Mouse (Mus musculus) limb, embryonic 11.5 days (tissue): ENCODE results near the gene Osm. TPM values are rescaled to one million over a fixed set of nuclear protein-coding genes. Genes with fewer than 3 reads are reported as not detected.

Experiments used
- ATAC-seq: fragments of 200-750 bp; cut with Nextera tagmentation; 2 replicates; pipeline ENCODE4 v1.8.0; 2017; ENCODE audit warnings: low read depth; ENCODE audit not compliant: insufficient number of reproducible peaks, low FRiP score, low TSS enrichment
- DNase-seq: peaks from one replicate; pipeline ENCODE4 v3.0.0-alpha.2; 2015; ENCODE audit warnings: low spot score
- H3K27ac ChIP-seq: fragments of 300-500 bp; sonication (generic); replicated peaks from 2 replicates; pipeline ENCODE4 v1.5.1; 2014; ENCODE audit warnings: low read depth, mild to moderate bottlenecking, low read length
- H3K27me3 ChIP-seq: fragments of 300-500 bp; sonication (generic); 2 replicates; pipeline ENCODE4 v1.6.1; 2014; ENCODE audit warnings: mild to moderate bottlenecking, low read length, mixed read lengths; ENCODE audit not compliant: control insufficient read depth, insufficient read depth
- H3K36me3 ChIP-seq: fragments of 300-500 bp; sonication (generic); 2 replicates; pipeline ENCODE4 v1.6.1; 2014; ENCODE audit warnings: mild to moderate bottlenecking, low read length, moderate library complexity, mixed read lengths; ENCODE audit not compliant: control insufficient read depth, insufficient read depth
- H3K4me1 ChIP-seq: fragments of 300-500 bp; sonication (generic); 2 replicates; pipeline ENCODE4 v1.6.1; 2014; ENCODE audit warnings: low read length, mixed read lengths; ENCODE audit not compliant: control insufficient read depth, insufficient read depth
- H3K4me2 ChIP-seq: fragments of 300-500 bp; sonication (generic); 2 replicates; pipeline ENCODE4 v1.6.1; 2014; ENCODE audit warnings: low read depth, mild to moderate bottlenecking, moderate library complexity; ENCODE audit not compliant: severe bottlenecking
- H3K4me3 ChIP-seq: fragments of 300-500 bp; sonication (generic); 2 replicates; pipeline ENCODE4 v1.5.1; 2014; ENCODE audit warnings: low read depth, low read length
- H3K9ac ChIP-seq: fragments of 300-500 bp; sonication (generic); 2 replicates; pipeline ENCODE4 v1.6.1; 2014; ENCODE audit warnings: mild to moderate bottlenecking, low read length
- H3K9me3 ChIP-seq: fragments of 300-500 bp; sonication (generic); 2 replicates; pipeline ENCODE4 v1.6.1; 2016; ENCODE audit warnings: low read length; ENCODE audit not compliant: control insufficient read depth
- WGBS: fragments of 180-500 bp; shearing (Covaris S2); extraction: QIAGEN DNeasy Blood & Tissue Kit; methylation state at CpG from one replicate; pipeline ENCODE4 v1.1.7; 2014; 5-methylcytosine and 5-hydroxymethylcytosine counted together
- polyA plus RNA-seq: library from polyadenylated mRNA; unstranded; fragments of >200 nt; fragmentation: Nextera tagmentation; extraction: Ambion mirVana; gene quantifications from 2 replicates; pipeline ENCODE4 v1.2.1, GENCODE M21; 2014

The Osm gene
- not detected in 2 replicates for polyA plus RNA-seq

DNA sequence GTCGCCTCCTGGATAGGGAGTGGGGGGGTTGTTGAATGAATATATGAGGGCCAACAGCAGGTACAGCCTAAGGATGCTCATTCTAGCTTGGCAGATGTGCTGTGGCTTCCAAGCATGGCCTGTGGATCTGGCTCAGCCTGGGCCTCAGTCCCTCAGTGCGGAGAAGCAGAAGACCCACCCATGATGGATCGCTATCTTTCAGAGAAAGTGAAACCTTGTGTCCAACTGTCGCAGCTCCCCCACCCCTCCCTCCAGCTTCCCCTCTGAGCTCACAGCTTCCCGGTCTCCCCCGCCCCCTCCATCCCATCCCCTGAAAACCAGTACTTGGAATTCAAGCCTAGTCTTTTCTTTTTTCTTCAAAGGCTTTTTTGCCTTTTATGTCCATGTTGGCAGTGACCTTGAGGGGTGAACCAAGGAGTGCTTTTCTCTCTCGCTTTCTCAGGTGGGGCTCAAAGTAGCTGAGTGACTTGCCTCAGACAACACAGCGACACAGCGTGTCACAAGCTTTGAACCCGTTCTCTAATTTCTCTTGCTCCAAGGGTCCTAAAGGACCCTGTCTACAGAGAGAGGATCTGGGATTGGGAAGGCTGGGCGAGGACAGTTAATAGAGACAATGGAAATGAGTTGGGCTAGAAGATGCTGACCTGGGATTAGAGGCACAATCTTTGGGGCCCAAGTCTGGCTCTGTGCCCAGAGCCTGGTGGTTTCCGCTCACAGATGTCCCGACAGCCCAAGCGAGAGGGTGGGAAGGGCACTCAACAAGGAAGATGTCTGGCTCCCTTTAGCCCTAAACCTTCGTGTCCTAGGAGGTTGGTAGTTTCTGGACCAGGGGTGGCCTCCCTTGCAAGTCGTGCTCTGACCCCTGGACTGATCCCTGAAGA is at the start of gene Osm:
Osm (plus strand) TSS at position 756 of the 881 bp plus-strand sequence.
- Histone ChIP-seq H3K9ac (no peak within 1 kb of the TSS), H3K9me3 (no peaks in the 10 kb centered on the region), H3K4me1 (no peaks in the 10 kb centered on the region), H3K36me3 (no peaks in the 10 kb centered on the region), H3K27me3 (no peaks in the 10 kb centered on the region), H3K4me3 (no peak within 1 kb of the TSS), H3K4me2 (no peak within 1 kb of the TSS), H3K27ac (no peak within 1 kb of the TSS)
- ATAC-seq (no peak), DNase-seq (no peak)
- 75% methylated on average over 16 of the region's 16 CpGs for WGBS

DNA sequence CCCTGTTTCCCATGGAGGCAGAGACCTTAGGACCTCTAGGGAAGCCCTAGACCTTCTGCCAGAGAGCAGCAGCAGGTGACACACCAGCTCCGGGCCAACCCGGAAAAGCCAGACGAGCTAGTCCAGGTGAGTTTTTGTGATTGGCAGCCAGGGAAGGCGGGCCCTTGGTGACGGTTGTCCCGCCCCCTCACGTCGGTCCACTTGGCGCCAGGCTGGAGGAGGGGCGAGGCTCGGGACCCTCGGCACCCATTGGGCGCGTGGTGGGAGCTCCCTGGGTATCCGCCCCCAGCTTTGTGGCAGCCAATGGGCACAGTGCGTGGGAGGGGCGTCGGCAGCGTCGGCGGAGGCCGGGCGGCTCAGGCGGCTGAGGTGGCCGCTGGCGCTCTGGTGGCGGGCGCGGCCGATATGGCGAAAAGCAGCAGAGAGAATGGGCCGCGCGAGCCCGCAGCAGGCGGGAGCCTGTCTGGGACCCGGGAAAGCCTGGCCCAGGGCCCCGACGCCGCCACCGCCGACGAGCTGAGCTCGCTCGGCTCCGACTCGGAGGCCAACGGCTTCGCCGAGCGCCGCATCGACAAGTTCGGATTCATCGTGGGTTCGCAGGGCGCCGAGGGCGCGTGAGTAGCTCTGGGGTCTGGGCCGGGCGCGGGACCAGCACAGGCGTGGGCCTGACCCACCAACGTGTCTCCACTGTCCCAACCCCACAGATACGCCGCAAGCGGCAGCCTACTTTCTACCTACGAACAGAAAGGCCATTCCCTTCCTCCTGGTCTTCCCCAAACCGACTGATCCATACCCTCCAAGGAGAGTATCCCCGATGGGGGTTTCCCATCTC is 49.5 kb upstream of the Osm start, which contains the start of gene Tbc1d10a:
Tbc1d10a (plus strand) TSS at position 304 of the 832 bp plus-strand sequence.
- peak; percentile 97 for DNase-seq
- Histone ChIP-seq H3K27ac (no peak within 1 kb of the TSS), H3K36me3 (peaks cover 3% of the 10 kb centered on the region), H3K9me3 (no peaks in the 10 kb centered on the region), H3K9ac (peak within 1 kb of the TSS; percentile 86), H3K27me3 (no peaks in the 10 kb centered on the region), H3K4me1 (peaks cover 8% of the 10 kb centered on the region; the same call in 1 of the 2 replicates), H3K4me3 (peak within 1 kb of the TSS; percentile 83), H3K4me2 (peak within 1 kb of the TSS; percentile 92)
- ATAC-seq, result peak; percentile 99
- under 1% methylated on average over 68 of the region's 71 CpGs for WGBS

DNA sequence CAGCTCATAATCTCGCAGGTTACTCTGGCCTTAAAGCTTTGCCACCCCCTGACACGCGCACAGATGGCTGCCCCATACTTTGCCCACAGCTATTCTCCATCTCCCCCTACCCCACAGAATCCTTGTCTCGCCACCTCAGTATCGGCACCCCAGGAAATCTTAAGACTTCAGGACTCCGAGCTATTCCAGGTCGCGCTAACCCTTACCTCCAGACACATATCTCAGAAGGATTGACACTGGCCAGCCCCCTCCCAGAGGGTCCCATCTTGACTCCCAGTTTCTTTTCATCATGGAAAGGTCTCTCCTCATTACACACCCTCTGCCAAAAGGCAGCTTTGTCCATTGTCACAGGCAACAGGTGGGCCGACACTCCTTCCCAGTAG is 48.9 kb upstream of the Osm start:
- Histone ChIP-seq H3K27me3 (0 out of 2 replicates have a peak, but pooled peaks cover 2% of the 10 kb centered on the region), H3K4me1 (peaks cover 8% of the 10 kb centered on the region; the same call in 1 of the 2 replicates), H3K27ac (no peak overlapping the region), H3K4me2 (peak overlapping the region; percentile 92), H3K9ac (peak overlapping the region; percentile 86), H3K9me3 (no peaks in the 10 kb centered on the region), H3K36me3 (no peaks in the 10 kb centered on the region), H3K4me3 (peak overlapping the region; percentile 83)
- no peak for DNase-seq
- WGBS, result 12% methylated on average over 9 of the region's 9 CpGs
- 0 out of 2 replicates have a peak, but pooled peaks have one; percentile 6 for ATAC-seq

DNA sequence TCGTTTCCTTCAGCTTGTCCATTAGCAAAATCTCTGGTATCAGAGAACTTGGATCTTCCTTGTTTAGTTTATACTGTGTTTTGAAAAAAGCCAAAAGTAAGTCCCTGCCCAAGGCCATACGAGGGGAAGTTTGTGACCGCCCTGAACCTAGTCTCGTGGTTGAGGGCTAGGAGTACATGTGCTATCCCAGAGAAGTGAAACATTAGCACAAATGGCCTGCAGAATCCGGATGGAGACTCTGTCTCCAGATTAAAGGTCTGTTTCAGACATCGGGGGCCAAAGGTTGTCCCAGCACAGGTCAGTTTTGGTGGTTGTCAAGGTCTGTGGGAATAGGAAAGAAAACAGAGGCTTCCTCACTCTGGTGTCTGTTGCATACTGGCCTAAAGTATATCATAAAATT is 47.0 kb upstream of the Osm start:
- H3K36me3 ChIP-seq, result no peaks in the 10 kb centered on the region
- H3K4me2 ChIP-seq, result no peak overlapping the region
- H3K27me3 ChIP-seq, result 0 out of 2 replicates have a peak, but pooled peaks cover 2% of the 10 kb centered on the region
- H3K4me3 ChIP-seq, result no peak overlapping the region
- H3K9me3 ChIP-seq, result no peaks in the 10 kb centered on the region
- peaks cover 13% of the 10 kb centered on the region; the same call in 1 of the 2 replicates for H3K4me1 ChIP-seq
- ATAC-seq, result no peak
- DNase-seq, result no peak
- 84% methylated on average over 6 of the region's 6 CpGs for WGBS
- no peak overlapping the region for H3K9ac ChIP-seq
- H3K27ac ChIP-seq, result no peak overlapping the region

DNA sequence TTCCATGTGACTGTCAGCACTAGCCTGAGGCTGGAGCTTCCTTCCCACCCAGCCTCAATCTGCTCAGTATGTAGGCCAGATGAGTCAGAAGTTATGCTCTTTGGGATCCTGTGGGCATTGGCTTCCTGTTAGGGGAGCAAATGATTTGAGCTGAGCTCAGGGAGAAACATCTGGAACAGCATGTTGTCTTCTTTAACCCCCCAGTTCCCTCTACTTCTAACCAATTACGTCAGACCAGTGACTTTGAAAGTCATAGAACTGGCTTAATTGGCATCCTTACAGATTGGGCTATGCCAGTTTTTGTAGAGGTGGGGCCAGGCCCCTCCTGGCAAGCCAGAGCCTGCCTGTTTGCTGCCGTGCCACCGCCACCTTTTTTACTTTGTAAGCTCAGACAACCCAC is 45.5 kb upstream of the Osm start:
- Histone ChIP-seq H3K36me3 (no peaks in the 10 kb centered on the region), H3K9me3 (no peaks in the 10 kb centered on the region), H3K9ac (no peak overlapping the region), H3K4me2 (no peak overlapping the region), H3K27me3 (0 out of 2 replicates have a peak, but pooled peaks cover 2% of the 10 kb centered on the region), H3K4me1 (peaks cover 13% of the 10 kb centered on the region; the same call in 1 of the 2 replicates), H3K27ac (no peak overlapping the region; the same call in 1 of the 2 replicates), H3K4me3 (no peak overlapping the region)
- 81% methylated on average over 3 of the region's 3 CpGs for WGBS
- no peak for DNase-seq
- ATAC-seq, result no peak

DNA sequence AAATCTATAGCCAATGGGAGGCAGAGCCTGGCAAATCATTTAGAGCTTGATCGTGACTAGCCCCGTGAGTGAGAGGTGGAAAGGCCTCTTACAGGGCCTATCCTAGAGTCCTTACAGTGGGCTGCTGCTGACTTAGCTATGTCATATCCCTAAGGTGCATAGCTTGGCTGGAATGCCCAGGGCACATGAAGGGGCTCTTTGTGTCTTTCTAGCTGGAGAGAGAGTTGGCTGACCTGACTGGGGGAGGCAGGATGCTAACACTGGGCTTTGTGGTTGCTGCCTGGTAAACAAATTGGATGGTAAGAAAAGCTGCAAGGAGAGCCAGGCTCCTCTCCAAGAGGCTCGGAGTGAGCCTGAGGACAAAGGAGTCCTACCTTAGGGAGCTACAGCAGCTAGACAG is 43.5 kb upstream of the Osm start:
- no peak for ATAC-seq
- no peak overlapping the region for H3K4me2 ChIP-seq

DNA sequence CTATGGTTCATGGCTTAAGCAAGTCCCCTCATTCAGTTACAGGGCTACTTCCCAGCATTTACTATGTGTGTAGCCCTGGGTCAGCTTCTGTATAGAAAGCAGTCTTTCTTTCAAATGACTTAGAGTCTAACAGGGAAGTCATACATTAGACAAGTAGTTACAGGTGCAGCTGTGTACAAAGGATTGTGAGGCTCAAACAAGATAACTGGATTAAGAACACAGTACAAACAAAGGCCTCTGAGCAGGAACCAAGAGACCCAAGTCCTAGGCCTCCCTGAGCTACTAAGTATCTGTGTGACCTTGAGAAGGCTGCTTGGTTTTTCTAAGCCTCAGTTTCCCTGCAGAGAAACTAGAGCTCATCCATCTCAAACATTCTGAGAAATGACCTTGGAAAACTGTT is 42.8 kb upstream of the Osm start:
- Histone ChIP-seq H3K4me2 (no peak overlapping the region), H3K4me1 (peaks cover 8% of the 10 kb centered on the region; the same call in 1 of the 2 replicates), H3K36me3 (no peaks in the 10 kb centered on the region), H3K9ac (no peak overlapping the region), H3K27ac (no peak overlapping the region), H3K4me3 (no peak overlapping the region), H3K27me3 (0 out of 2 replicates have a peak, but pooled peaks cover 2% of the 10 kb centered on the region), H3K9me3 (no peaks in the 10 kb centered on the region)
- ATAC-seq (no peak), DNase-seq (no peak)

More for the DNA sequence above, 43.5 kb upstream of the Osm start:
- no peak overlapping the region for H3K27ac ChIP-seq
- peaks cover 8% of the 10 kb centered on the region; the same call in 1 of the 2 replicates for H3K4me1 ChIP-seq
- 87% methylated on average over 3 of the region's 3 CpGs for WGBS
- H3K9me3 ChIP-seq, result no peaks in the 10 kb centered on the region
- DNase-seq, result no peak
- no peak overlapping the region for H3K4me3 ChIP-seq
- 0 out of 2 replicates have a peak, but pooled peaks cover 2% of the 10 kb centered on the region for H3K27me3 ChIP-seq
- no peak overlapping the region for H3K9ac ChIP-seq
- H3K36me3 ChIP-seq, result no peaks in the 10 kb centered on the region

DNA sequence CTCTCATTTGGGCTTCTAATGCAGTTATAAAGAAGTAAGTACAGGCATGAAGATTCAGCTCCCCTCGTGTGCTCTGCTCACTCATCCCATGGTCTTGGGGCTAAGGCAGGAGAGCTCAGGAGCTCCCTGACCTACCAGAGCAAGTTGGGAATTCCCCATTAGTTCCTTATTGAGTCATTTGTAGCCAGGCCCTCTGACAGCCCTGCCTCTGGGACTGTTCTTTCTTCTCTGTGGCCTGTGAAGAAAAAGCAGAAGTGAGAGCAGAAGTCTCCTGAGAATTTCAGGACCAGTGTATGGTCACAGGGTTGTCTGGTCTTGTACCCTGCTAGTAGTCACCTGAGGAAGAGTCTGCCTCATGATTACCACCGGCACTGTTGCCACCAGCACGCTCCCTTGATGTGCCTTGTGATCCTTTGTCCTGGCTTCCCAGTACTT is 40.6 kb upstream of the Osm start:
- no peak for ATAC-seq
- WGBS, result 85% methylated on average over 3 of the region's 3 CpGs

More for the DNA sequence above, 40.6 kb upstream of the Osm start:
- Histone ChIP-seq H3K27me3 (0 out of 2 replicates have a peak, but pooled peaks cover 2% of the 10 kb centered on the region), H3K36me3 (no peaks in the 10 kb centered on the region), H3K4me3 (no peak overlapping the region), H3K9me3 (no peaks in the 10 kb centered on the region), H3K27ac (no peak overlapping the region), H3K4me2 (no peak overlapping the region), H3K9ac (no peak overlapping the region), H3K4me1 (peaks cover 8% of the 10 kb centered on the region; the same call in 1 of the 2 replicates)
- DNase-seq, result no peak
